Mouse (Mus musculus) kidney, adult 2 months (tissue): ENCODE measurements around the gene Maml3.

Experiments used
- CTCF ChIP-seq: fragments of 200-500 bp; conservative IDR thresholded peaks from 2 replicates; pipeline ENCODE4 v1.5.1; 2011; ENCODE audit warnings: low read depth, mild to moderate bottlenecking, control low read depth, low read length, moderate library complexity, mixed read lengths; ENCODE audit not compliant: insufficient read depth, insufficient read length
- POLR2A ChIP-seq: fragments of 200-500 bp; IDR thresholded peaks from one replicate; pipeline ENCODE4 v1.6.1; 2011; ENCODE audit warnings: low read depth, low read length, control low read depth

DNA sequence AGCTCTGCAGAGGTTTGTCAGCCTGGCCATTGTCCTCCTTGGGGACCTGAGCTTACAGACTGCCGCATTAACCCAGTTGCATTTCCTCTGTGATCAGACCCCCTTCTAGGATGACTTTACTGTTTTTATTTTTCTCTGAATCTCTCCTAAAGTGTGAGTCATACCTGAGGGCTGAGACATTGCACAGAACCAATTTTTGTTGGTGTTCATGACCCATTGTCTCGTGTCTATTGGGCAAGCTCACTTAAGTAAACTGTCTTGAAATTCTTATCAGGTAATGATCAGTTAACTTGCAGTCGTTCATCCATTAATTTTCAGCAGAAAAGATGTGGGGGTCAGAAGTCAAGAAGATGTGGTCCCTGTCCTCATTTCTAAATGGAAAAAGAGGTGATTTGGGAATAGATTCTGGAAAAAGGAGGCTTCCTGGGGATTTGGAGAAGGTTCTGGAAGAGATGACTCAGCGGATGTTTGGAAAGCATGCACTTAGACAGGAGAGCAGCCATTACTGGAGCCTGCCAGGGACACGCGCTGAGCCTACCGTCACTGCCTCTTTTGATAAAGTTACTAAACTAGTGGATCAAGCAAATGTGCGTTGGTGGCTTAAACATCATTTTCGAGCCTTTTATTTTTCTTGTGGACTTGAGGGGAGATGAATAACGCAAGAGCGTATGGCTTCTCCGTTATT lies 40.0 kb upstream of the Maml3 start:
- TF ChIP-seq CTCF (no peak), POLR2A (no peak)
